Mouse (Mus musculus): ENCODE data around the gene Fkbp10.

The Fkbp10 gene

DNA sequence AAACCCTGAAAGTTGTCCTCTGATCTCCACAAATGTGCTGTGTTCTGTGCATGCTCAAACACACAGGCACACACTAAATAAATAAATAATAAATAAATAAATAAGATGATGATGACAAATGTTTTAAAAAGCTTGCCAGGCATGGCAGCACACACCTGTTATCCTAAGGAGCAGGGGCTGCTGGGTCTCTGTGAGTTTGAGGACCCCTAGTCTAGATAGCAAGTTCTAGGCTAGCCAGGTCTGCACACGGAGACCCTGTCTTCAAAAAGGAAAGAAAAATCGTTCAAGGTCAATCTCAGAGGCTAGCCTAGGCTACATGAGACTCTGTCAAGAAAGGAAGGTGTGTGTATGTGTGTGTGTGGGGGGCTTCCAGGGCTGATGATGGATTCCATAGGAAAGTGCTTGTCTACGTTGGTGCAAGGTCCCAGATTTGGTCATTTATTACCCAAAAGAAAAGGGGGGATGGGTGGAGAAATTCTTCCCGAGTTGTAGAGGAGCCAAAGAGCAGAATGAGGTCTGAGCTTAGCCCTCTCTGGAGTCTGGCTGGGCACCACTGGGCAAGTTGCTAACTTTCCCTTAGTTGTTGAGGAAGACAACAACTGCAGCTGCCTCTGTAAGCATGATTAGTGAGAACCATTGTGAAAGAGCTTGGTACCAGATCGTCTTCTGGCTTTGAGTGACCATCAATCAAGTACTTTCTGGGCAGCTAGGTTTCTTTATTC is 21.0 kb upstream of the Fkbp10 start:
- peak; percentile 55 for DNase-seq

DNA sequence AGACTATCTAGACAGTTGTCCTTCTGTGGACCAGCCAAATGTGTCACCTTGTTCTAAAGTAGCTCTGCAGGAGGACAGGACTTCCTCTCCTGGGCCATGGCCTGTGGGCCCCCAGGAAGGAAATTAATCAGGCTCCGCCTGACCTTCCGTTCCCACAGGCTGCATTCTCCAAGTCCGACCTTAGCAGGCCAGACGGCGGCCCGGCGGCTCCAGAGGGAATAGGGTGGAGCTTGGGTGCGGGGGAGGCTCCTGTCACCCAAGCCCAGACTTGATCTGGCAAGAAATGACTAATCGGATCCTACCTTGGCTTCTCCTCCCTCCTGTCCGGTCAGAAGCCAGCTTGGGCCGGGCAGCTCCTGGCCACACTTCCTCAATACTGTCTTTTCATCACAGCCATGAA is 20.3 kb upstream of the Fkbp10 start:
- peak; percentile 91 for DNase-seq

DNA sequence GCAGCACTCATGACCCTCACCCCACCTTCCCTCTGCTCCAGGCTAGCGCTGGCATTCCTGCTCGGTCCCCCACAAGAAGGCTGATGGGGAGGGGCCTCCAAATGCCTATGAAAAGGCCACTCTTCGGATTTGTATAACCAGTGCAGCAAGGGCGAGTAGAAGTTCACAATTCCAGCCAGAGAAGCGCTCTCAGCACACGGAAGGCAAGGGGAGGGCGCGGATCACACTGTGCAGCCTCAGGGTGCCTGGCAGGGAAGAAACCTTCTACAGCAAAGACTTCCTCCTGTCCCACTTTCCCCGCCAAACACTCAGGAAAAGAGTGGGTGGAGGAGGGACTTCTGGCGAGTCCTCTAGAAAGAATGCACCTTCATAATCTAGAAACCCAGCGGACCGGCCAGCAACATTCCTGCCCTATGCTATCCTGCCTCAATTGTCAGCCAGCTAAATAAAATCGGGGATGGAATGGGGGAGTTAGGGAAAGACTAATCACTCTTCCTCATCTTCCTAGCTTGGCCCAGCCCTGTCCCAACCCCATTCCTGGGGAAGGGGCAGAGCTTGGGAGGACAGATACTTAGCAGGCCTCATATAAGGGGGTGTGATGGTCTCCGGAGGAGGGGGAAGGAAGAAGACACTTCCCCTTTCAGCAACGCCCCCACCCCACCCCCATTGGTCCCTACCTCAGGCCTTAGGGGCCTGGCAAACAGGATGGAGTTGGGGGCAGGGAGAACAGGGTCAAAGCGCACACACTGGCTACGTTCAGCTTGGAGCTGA is 19.5 kb upstream of the Fkbp10 start:
- DNase-seq, result peak; percentile 86

DNA sequence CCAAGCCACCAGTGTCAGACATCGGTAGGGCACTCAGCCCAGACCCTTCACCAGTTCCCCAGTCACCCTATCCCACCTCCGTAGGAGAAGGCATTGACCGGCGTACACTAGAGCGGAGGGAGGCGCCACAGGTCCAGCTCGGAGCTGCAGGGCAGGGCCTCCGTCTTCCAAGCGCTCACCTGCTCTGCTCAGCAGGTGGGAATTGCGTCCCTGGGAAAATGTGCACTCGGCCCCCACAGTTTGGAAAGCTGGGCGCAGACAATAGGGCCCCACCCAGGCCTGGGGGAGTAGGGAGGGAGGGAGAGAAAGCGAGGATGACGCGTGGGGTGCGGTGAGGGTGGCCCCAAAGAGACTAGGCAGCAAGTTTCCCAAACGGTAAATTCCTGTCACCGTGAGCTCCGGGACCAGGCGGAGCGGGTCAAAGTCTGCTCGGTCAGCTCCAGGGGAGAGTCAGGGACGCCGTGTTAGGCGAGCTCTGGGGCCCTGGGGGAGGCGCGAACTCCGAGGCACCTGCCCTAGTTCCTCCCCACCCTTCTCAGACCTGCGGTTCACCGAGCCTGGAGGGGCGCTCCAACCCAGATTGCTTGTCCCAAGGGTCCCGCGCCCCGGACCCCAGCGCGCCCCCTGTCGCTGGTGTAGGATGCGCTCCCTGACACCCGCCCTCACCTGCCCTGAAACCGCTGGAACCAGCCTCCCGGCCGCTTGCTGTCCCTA is 18.5 kb upstream of the Fkbp10 start:
- DNase-seq, result peak; percentile 86

DNA sequence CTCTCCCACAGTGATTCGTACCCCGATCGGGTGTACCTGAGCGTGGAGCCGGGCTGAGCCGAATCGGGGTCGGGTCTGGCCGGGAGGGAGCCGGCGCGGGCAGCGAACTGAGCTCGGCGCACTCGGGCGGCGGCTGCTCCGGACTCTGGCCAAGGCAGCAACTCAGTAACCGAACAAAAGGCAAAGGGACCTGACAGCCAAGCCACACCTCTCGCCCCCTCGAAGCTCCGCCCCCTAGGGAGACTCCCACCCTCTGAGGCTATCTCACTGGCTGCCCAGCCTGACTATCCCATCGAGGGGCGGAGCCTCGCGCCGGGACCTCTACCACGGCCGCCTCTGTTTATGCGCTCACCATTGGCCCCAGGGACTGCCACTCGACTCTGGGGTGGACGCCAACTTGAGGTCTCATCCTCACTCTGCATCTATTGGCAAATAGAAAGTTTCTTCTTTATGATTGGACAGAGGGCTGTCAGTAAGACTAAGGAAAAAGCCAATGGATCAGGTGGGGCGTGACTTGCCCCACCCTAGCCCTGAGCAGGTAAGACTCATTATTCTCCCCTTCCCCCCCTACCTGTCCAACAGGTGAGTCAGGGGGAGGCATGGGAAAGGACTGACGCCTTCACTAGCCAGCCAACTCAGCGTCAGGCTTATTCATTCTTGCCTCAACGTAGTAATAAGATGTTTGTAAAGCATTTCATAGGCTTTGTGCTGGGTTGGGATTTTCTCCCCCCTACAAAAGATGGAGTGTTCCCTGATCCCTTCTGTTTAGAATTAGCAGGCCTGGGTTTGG is 17.7 kb upstream of the Fkbp10 start, which contains the start of gene Jup:
Gene Jup, minus strand, starts transcription at position 164 of the 790 bp plus-strand sequence.
- peak; percentile 100 for DNase-seq

DNA sequence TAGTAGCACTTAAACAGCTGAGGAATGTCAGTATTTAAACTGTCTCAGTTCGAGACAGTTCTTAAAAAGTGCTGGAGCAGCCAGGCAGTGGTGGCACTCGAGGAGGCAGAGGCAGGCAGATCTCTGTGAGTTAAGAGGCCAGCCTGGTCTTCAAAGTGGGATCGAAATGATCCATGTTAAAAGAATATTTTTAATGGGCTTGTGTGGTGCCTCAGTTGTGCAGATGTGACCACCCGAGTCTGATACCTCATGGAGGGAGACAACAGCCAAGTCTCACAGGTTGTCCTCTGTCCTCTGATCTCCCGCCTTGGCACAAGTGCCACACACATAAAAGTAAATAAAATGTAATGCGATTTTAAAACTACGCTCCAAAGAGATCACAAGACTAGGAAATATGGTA is 17.0 kb upstream of the Fkbp10 start:
- peak; percentile 53 for DNase-seq

DNA sequence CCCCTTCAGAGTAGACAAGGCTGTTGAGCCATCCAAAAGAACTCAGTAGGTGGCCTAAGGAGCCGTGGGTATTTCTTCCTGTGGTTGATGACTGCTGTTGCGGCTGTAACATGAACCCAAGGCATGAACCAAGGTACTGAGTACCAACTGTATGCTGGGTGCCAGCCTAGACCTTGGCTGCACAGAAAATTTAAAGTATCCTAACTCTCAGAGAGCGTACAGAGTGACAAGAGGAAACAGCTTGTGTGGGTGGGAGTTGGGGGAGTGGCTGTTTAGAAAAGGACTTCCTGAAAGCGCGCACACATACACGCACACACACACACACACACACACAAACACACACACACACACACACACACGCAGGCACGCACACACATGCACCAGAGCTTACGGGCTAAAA is 16.2 kb upstream of the Fkbp10 start:
- peak; percentile 34 for DNase-seq

DNA sequence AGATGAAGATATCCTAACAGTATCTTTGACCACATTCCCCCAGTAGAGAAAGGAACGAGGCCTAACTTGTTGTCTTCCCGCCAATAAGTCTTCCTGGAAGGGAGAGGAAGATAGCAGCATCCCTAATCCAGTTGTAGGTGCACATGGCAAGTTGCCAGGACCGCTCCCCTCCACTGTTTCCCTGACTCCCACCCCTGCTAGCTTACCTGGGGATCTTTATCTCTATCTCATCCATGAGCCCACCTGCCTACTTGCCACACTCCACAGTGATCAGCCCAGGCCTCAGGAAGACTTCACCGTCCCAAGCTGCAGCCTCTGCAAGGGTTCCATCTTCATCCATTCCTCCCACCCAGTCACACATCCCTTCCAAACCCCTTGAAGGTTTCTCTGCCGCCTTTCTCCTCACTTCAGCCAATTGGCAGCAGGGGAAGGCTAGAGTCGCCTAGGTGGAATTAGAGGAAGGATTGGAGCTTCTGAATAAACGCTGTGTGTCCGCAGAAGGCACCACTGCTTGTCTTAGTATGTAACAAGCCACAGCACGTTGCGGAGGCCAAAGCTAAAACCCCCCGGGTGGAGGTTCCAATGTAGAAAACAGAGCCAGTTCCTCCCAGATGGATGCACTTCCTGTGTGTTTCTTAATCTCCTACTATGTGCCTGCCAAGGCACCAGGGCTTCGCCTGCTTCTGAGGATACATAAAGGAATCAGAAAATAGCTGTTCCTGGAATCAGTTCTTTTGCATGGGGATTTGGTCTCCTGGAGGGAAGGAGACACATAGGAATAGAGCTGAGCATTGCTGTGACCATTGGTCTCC is 15.6 kb upstream of the Fkbp10 start:
- peak; percentile 63 for DNase-seq

DNA sequence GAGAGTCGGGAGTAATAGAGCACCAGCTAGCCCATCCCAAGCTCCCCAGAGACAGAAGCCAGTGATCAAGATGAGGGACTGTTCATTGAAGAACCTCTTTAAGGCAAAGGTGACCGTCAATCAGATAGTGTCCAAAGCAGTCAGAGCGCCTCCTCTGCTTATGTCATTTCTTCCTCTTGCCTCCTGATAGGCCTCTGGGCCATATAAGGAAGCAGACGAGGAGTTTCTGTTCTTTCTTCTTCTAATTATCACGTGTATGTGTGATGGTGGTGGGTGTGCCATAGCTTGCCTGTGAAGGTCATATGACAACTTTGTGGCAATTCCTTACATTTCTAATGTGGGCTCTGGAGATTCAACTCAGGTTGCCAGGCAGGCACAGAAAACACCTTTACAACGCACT is 14.7 kb upstream of the Fkbp10 start:
- no peak for DNase-seq

DNA sequence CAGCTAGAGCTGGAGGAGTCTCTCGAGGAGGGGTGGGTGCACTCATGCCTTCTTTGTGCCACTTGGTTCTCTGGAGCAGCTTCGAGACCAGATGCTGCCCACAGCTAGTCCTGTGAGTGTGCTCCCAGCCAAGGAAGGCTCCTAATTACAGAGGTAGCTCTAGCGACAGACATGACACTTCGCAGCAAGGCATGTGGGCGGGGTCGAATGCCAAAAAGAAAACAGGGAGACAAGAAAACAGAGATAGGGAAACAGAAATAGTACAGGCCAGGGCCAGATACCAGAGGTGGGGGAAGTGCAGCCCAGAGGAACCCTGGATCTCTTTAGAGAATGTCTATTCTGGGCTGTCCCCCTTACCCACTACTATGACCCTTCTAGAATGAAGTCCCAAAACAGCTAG is 13.3 kb upstream of the Fkbp10 start:
- peak; percentile 46 for DNase-seq

DNA sequence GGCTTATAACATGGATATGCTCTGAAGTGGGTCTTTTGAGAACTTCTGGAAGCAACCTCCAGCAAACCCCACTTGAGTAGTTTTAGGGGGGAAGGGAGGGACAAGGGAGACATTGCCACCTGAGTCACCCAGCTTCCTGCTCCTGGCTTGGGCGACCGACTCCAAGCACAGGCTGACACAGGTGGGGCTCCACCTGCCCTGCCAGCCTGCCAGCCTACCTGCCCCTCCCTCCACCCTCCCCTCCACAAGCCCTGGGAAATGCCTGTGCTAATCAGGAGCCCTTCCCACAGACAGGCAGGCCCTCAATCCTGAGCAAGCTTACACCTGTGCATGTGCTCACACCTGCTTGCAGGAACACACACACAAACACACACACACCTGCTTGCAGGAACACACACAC is 12.8 kb upstream of the Fkbp10 start:
- DNase-seq, result peak; percentile 53

DNA sequence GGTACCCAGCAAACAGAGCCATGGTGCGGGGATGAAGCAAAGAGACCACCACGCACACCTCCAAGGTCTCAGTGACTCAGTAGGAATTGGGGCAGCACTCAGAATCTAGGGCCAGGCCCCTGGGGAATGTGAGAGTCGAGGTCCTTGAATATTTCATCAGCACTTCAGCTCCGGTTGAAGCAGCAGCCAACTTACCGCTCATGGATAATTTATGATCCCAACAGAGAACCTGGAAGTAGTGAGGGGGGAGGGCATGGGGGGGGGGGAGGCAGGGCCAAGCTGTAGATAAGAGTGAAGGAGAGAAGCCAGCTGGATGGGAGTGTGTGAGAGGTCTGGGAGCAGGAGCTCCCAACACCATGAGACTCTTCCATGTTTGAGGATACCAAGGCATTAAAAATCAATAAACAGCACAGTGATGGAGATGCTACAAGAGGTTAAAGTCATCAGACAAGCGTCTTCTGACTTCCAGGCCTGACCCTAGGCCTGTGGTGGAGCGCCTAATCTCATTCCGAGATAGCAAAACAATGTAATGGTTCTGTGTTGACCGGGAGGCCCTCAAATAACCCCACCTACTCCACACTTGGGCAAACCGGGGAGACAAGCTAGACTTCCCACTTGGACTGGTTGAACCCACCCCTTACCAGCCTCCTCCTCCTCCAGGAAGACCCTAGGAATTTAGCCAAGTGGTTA is 11.9 kb upstream of the Fkbp10 start:
- peak; percentile 36 for DNase-seq

DNA sequence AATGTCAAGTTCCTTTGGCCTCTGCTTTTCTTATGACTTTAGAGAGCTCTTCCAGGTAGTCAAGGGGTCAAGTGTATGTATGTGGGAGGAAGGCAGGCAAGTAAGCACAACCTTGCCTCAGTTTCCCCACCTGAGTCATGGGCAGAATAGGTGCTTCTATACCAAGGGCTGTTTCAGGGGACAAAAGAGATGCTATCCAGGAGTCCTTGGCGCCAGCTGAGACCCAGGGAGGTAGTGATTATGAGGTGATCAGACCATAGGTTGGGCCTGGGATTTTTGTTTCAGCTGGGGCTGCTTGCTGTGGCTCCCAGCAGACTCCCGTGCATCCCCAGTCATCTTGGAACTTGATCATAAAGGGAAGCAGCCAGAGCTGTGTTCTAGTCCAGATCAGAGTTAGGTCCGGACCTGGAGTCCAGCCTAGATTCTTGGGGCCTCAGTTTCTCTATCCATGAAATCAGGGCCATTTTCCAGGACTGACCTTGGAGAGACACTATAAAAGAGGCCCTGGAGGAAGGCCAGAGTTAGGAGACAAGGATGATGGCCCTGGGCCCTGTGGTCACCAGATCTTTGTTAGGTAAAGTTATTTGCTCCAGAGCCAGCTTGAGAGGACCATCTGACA is 10.9 kb upstream of the Fkbp10 start:
- peak; percentile 48 for DNase-seq

DNA sequence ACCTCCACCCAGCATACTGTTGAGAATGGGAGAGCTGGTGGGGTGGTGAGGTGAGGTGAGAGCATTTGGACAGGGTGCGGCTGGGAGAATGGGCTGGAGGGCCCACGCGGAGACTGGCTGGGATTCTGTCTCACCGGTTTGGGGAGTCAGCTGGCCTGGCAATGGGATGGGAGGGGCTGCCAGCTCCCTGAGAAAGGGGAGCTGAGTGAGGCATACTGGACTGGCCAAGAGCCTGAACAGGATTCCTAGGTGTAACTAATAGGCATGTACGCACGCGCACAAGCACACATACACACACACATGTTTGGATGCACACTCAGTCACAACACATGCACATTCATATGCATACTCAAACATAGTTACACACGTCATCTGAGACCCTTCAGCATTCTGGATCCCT is 9.2 kb upstream of the Fkbp10 start:
- peak; percentile 76 for DNase-seq

DNA sequence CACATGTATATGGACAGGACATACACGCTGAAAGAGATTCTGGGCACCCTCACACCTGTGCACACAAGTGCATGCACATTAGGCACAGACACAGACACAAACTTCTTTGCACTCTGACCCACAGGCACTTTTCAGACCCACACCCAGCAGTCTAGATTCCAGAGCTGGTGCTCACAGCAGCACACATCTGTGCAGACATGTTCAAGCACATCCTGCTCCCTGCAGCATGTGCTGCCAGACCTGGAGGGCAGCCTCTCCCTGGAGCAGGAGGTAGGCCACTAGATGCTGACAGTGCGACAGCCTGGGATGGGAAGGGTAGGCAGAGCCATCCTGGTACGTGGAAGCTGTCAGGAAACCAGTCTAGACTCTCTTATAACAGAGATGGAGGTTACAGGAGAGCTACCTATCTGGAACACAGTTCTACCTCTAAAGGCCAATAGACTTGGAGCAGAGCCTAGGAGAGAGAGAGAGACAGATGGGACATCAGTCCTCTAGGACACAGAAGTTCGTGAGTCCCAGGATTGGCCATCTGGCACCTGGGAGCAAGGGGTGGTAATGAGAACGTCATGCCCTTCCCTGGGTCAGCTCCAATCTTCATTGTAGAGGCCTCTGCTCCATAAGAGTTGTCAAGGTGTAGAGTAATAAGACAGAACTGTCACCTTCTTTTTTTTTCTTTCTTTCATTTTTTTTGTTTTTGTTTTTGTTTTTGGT is 8.3 kb upstream of the Fkbp10 start:
- DNase-seq, result peak; percentile 96

DNA sequence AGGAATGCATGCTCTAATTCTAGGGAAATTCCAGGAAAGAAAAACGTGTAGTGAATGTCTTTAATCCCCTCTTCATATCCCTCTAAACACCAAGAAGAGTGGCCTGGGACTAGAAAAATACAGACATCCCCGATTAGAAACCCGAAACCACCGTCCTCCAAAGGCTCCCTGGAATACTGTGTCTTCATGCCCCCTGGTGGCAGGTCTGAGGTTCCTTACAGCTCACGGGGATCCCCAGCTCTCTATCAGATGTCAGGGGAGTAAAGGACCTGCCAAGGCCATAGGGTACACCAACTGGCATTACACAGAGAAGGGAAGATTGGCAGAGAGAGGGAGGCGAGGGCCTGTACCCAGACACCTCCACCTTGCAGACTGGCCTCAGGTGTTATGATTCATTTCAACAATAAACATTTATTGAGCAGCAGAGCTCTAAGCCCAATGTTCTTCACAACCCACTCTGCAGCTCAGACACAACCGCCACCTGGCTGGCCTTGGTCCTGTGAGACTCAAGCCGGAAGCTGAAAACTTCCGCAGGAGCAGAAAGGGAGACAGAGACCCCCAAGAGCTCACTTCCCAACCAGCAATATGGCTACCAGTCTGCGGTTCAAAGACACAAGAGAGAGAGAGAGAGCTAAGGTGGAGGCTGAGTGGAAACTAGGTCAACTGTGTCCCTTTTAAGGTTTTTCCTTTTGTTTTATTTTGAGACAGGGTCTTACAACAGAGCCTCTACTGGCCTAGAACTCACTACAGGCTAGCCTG is 7.2 kb upstream of the Fkbp10 start:
- peak; percentile 83 for DNase-seq

DNA sequence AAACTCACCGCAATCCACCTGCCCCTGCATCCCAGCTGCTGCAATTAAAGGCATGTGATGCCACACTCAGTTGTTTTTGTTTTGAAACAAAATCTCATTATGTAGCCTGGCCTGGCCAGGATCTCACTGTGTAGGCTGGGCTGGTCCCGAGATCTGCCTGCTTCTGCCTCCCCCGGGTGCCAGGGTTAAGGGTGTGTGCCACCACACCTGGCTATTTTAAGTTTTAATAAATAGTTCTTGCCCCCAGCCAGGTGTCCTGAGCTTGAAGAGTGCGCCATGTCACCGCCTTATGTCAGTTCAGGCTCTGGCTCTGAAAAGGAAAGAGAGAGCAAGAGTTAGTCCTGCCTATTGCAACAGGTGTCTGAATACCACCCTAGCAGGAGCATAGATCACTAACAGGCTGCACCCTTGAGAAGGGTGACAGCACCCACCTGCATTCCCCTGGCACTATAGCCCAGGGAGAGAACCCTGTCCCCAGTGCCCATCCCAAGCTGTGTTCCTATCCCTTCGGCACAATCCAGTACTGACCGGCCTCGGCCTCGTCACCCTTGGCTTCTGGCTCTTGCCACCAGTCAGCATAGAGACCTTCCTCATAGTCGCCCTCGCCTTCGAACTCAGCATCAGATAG is 6.5 kb upstream of the Fkbp10 start:
- DNase-seq, result peak; percentile 59

DNA sequence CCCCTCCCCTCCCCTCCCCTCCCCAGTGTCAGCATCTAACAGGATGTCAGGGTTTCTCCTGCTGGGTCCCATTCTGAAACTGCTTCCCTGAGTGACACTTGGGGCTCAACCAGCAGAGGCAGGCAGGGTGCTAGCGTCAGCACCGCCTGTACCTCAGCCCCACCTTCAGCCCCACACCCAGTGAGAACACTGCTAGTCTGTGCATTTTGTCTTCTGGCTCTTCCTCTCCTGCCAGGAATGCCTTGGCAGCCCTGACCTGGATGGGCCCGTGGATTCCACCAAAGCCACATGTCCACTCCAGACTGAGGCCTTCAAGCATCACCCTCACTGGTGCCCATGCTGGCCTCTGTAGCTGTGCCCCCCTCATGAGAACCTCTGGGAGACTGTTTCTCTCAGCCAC is 5.8 kb upstream of the Fkbp10 start:
- DNase-seq, result peak; percentile 69

DNA sequence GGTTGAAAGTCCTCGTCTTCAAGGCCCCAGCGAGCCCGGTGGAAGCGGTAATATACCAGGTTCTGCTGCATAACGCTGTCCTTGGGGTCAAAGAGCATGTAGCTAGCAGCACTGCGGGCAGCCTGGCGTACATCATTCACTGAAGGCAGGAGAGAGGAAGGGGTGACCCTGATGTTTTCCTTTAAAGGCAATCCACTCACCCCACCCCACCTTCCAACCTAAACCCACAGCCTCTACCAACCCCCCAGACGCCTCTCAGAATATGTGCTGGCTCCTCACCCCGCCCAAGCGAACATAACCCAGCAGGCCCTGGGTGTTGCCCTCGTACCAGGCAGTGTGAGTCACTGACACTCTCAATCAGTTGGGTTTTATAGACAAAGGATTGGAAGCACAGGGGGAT is 3.8 kb upstream of the Fkbp10 start:
- DNase-seq, result peak; percentile 42
